Mouse (Mus musculus): ENCODE data around the gene Zfp760. TPM values are rescaled to one million over a fixed set of nuclear protein-coding genes. Genes with fewer than 3 reads are reported as not detected.

The Zfp760 gene
- polyA plus RNA-seq (2012; ENCODE audit: low replicate concordance) = 0.10 and 1.2 TPM in 2 replicates

DNA sequence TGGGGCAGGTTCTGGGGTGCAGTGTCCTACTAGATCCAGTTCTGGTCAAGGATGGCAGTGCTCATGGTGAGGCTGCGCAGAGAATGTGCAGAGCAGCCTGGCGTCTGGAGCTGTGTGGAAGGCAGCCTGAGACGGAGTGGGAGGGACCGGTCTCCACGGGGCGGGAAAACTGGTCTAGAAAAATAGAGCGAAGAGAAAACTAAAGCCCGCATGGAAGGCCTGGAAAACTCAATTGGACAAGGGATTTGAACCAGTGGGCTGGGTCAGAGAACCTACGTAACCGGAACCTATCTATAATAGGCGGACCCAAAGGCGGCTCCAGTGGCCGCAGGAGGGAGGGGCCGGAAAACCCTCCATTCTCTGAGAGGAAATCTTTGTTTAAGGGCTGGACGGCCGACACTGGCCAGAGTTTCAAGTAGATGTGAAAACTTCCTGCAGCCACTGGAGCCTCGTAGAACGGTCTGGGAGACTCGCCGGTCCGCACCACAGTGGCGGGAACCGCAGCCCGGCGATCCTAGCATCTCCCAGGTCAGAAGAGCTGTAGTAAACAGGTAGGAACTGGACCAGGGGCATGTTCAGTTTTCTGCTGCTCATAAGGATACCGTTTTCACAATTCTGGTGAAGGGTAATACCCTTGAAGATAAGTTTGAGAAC, at the start of gene Zfp760:
Gene Zfp760 (plus strand): TSS at position 399 of the 654 bp plus-strand sequence.

GRCm38 (mm10) chr17:21691560-21691959, 16.0 kb upstream of the Zfp760 start, which contains the start of gene Gm10226:
Gene Gm10226 (plus strand): TSS chr17:21691860.

GRCm38 (mm10) chr17:21730495-21730894, 23.0 kb downstream of the Zfp760 start, which contains the start of gene Zfp229:
Gene Zfp229 (plus strand): TSS chr17:21730795.

Other genes starting within 250 kb of the Zfp760 start
- gene Zfp53, start 218.7 kb upstream of the Zfp760 start, polyA plus RNA-seq (2012; ENCODE audit: low replicate concordance) = 0.66 and 1.7 TPM in 2 replicates
- gene Zfp52, start 172.2 kb upstream of the Zfp760 start, polyA plus RNA-seq (2012; ENCODE audit: low replicate concordance) = 0.16 and 0.38 TPM in 2 replicates
- 0.32 and 2.1 TPM in 2 replicates for gene Zfp948, start 140.7 kb upstream of the Zfp760 start, polyA plus RNA-seq (2012; ENCODE audit: low replicate concordance)
- 0.34 TPM in 1 of 2 replicates, not detected in the other for gene Zfp983, start 57.1 kb upstream of the Zfp760 start, polyA plus RNA-seq (2012; ENCODE audit: low replicate concordance)
- gene Gm10226, start 15.9 kb upstream of the Zfp760 start, polyA plus RNA-seq (2012; ENCODE audit: low replicate concordance) = not detected in 2 replicates
- 1.0 and 3.1 TPM in 2 replicates for gene Zfp229, start 23.1 kb downstream of the Zfp760 start, polyA plus RNA-seq (2012; ENCODE audit: low replicate concordance)
- 0.14 TPM in 1 of 2 replicates, not detected in the other for gene Zfp820, start 138.0 kb downstream of the Zfp760 start, polyA plus RNA-seq (2012; ENCODE audit: low replicate concordance)
- not detected in 2 replicates for gene Zfp995, start 202.2 kb downstream of the Zfp760 start, polyA plus RNA-seq (2012; ENCODE audit: low replicate concordance)

All from leukemia stem cell, adult 10-12 weeks (primary cell).